Mouse (Mus musculus): Measurements from ENCODE around the gene Fscn2.

DNA sequence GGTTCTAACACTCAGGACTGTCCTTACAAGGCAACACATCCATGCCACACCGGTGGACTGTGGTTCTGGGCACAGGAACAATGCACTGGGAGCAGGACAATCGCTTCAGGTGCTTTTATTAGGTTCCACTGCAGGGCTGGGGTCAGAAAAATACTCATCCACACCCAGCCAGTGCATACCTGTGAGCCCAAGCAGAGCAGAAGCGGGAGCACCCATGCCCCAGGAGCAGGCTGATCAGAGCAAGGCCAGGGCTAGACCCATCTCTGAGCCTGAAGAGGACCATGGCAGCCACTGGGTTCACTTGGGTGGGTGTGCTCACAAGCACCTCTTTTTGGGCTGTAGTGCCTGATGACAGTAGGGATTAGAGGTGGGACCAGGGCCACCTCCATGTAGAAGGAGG, 18.9 kb downstream of the Fscn2 start:
- TF ChIP-seq POLR2A (IDR thresholded peaks at IDR 0.05; ENCODE audit: borderline replicate concordance, control insufficient read depth, low read depth, low read length): no peak
- TF ChIP-seq CTCF (IDR thresholded peaks at IDR 0.05; ENCODE audit: control insufficient read depth, insufficient read depth, low read length): no peak

All from bone marrow, adult 2 months (tissue).